Mouse (Mus musculus): Measurements from ENCODE around the gene Tnpo3.

GRCm38 (mm10) chr6:29537221-29537620 lies 72.5 kb downstream of the Tnpo3 start:
- TF ChIP-seq USF2 (conservative IDR thresholded peaks at IDR 0.05; ENCODE audit: low read depth, low read length) = no peak
- no peak for TF ChIP-seq TBP (conservative IDR thresholded peaks at IDR 0.05; ENCODE audit: low read depth, low read length)
- TF ChIP-seq CTCF (conservative IDR thresholded peaks at IDR 0.05 in 1 of 2, IDR thresholded peaks at IDR 0.05 in 1 of 2; ENCODE audit: low read depth in 2 of 2, low read length in 2 of 2) = no peak
- TF ChIP-seq EP300 (IDR thresholded peaks at IDR 0.05; ENCODE audit: low read length) = no peak
- no peak for TF ChIP-seq ELF1 (IDR thresholded peaks at IDR 0.05; ENCODE audit: low read depth, low read length)
- no peak for TF ChIP-seq CHD2 (IDR thresholded peaks at IDR 0.05; ENCODE audit: low read length)
- no peak for TF ChIP-seq POLR2AphosphoS2 (IDR thresholded peaks at IDR 0.05; ENCODE audit: low read depth, low read length)
- no peak for TF ChIP-seq TCF12 (IDR thresholded peaks at IDR 0.05; ENCODE audit: low read depth, low read length)
- TF ChIP-seq GABPA (IDR thresholded peaks at IDR 0.05; ENCODE audit: insufficient replicate concordance, low read depth, low read length) = no peak
- TF ChIP-seq SIN3A (IDR thresholded peaks at IDR 0.05; ENCODE audit: low read length) = no peak
